Mouse (Mus musculus) forebrain, embryonic 14.5 days (tissue): ENCODE measurements at regions not wholly inside any gene's neighbourhood (a gene's known extent, or its start where the extent isn't known, plus 50 kb on each side); places are given as distances from the start of the nearest gene placed in this dataset.

Experiments
- ATAC-seq: fragments of 200-750 bp; cut with Nextera tagmentation; 2 replicates; pipeline ENCODE4 v1.8.0; 2017; ENCODE audit warnings: mild to moderate bottlenecking, moderate library complexity
- DNase-seq: peaks from one replicate; pipeline ENCODE4 v3.0.0-alpha.2; 2015; ENCODE audit warnings: low spot score
- H3K27ac ChIP-seq: fragments of 300-500 bp; sonication (generic); 2 replicates; pipeline ENCODE4 v1.5.1; 2014; ENCODE audit warnings: low read depth, mild to moderate bottlenecking, control low read depth, low read length, moderate library complexity
- H3K27me3 ChIP-seq: fragments of 300-500 bp; sonication (generic); replicated peaks from 2 replicates; pipeline ENCODE4 v1.6.1; 2014; ENCODE audit warnings: low read length, control low read depth, mixed read lengths; ENCODE audit not compliant: control insufficient read depth, insufficient read depth
- H3K36me3 ChIP-seq: fragments of 300-500 bp; sonication (generic); 2 replicates; pipeline ENCODE4 v1.6.1; 2014; ENCODE audit warnings: low read length, control low read depth; ENCODE audit not compliant: control insufficient read depth, insufficient read depth
- H3K4me1 ChIP-seq: fragments of 300-500 bp; sonication (generic); 2 replicates; pipeline ENCODE4 v1.6.1; 2014; ENCODE audit warnings: antibody characterized with exemption, low read length, control low read depth; ENCODE audit not compliant: control insufficient read depth, insufficient read depth
- H3K4me2 ChIP-seq: fragments of 300-500 bp; sonication (generic); 2 replicates; pipeline ENCODE4 v1.6.1; 2014; ENCODE audit warnings: mild to moderate bottlenecking, control low read depth, low read length
- H3K4me3 ChIP-seq: fragments of 300-500 bp; sonication (generic); 2 replicates; pipeline ENCODE4 v1.5.1; 2014; ENCODE audit warnings: low read depth, low read length, control low read depth
- H3K9ac ChIP-seq: fragments of 300-500 bp; sonication (generic); 2 replicates; pipeline ENCODE4 v1.6.1; 2014; ENCODE audit warnings: mild to moderate bottlenecking, low read length, control low read depth, moderate library complexity
- H3K9me3 ChIP-seq: fragments of 300-500 bp; sonication (generic); replicated peaks from 2 replicates; pipeline ENCODE4 v1.6.1; 2016; ENCODE audit warnings: low read length, control low read depth, mixed read lengths; ENCODE audit not compliant: control insufficient read depth
- WGBS: fragments of 180-500 bp; shearing (Covaris S2); extraction: QIAGEN DNeasy Blood & Tissue Kit; methylation state at CpG from one replicate; pipeline ENCODE4 v1.1.7; 2014; 5-methylcytosine and 5-hydroxymethylcytosine counted together

- 84% methylated on average over 5 of the region's 5 CpGs for WGBS
These were observed 52.1 kb upstream of the Hmcn1 start for GRCm38 (mm10) chr1:151045334-151045733.

GRCm38 (mm10) chr1:151046626-151047025 lies 53.4 kb upstream of the Hmcn1 start:
- Histone ChIP-seq H3K4me3 (no peak overlapping the region), H3K4me2 (no peak overlapping the region), H3K9me3 (no peaks in the 10 kb centered on the region), H3K4me1 (no peaks in the 10 kb centered on the region), H3K36me3 (no peaks in the 10 kb centered on the region), H3K27me3 (no peaks in the 10 kb centered on the region), H3K27ac (no peak overlapping the region), H3K9ac (no peak overlapping the region)
- WGBS, result 30% methylated on average over 7 of the region's 7 CpGs
- DNase-seq (no peak), ATAC-seq (no peak)

More at GRCm38 (mm10) chr1:151045334-151045733, 52.1 kb upstream of the Hmcn1 start:
- Histone ChIP-seq H3K9ac (no peak overlapping the region), H3K9me3 (no peaks in the 10 kb centered on the region), H3K27ac (no peak overlapping the region), H3K4me3 (no peak overlapping the region), H3K27me3 (no peaks in the 10 kb centered on the region), H3K36me3 (no peaks in the 10 kb centered on the region), H3K4me2 (no peak overlapping the region), H3K4me1 (no peaks in the 10 kb centered on the region)
- ATAC-seq (no peak), DNase-seq (no peak)

GRCm38 (mm10) chr1:151049726-151050506 lies 56.7 kb upstream of the Hmcn1 start:
- Histone ChIP-seq H3K27ac (no peak overlapping the region), H3K36me3 (no peaks in the 10 kb centered on the region), H3K4me3 (no peak overlapping the region), H3K4me1 (no peaks in the 10 kb centered on the region), H3K27me3 (no peaks in the 10 kb centered on the region), H3K4me2 (no peak overlapping the region), H3K9ac (no peak overlapping the region), H3K9me3 (no peaks in the 10 kb centered on the region)
- WGBS, result 79% methylated on average over 19 of the region's 19 CpGs
- DNase-seq (no peak), ATAC-seq (no peak)

GRCm38 (mm10) chr1:151050507-151050816 lies 57.2 kb upstream of the Hmcn1 start:
- no peaks in the 10 kb centered on the region for H3K36me3 ChIP-seq
- no peak overlapping the region for H3K4me3 ChIP-seq
- H3K27me3 ChIP-seq, result no peaks in the 10 kb centered on the region
- H3K9ac ChIP-seq, result no peak overlapping the region
- no peak overlapping the region for H3K4me2 ChIP-seq
- H3K27ac ChIP-seq, result no peak overlapping the region
- ATAC-seq, result no peak
- WGBS, result 97% methylated on average over 3 of the region's 3 CpGs
- H3K9me3 ChIP-seq, result no peaks in the 10 kb centered on the region
- DNase-seq, result no peak
- no peaks in the 10 kb centered on the region for H3K4me1 ChIP-seq

GRCm38 (mm10) chr1:151053268-151053667 lies 60.0 kb upstream of the Hmcn1 start:
- no peaks in the 10 kb centered on the region for H3K4me1 ChIP-seq
- ATAC-seq (no peak), DNase-seq (no peak)
- H3K36me3 ChIP-seq, result no peaks in the 10 kb centered on the region
- no peaks in the 10 kb centered on the region for H3K9me3 ChIP-seq
- H3K4me2 ChIP-seq, result no peak overlapping the region
- H3K27ac ChIP-seq, result no peak overlapping the region
- no peaks in the 10 kb centered on the region for H3K27me3 ChIP-seq
- H3K9ac ChIP-seq, result no peak overlapping the region
- WGBS, result 28% methylated on average over 5 of the region's 5 CpGs
- no peak overlapping the region for H3K4me3 ChIP-seq

- H3K27ac ChIP-seq, result no peak overlapping the region
- no peaks in the 10 kb centered on the region for H3K36me3 ChIP-seq
- no peaks in the 10 kb centered on the region for H3K27me3 ChIP-seq
- H3K4me3 ChIP-seq, result no peak overlapping the region
- 87% methylated on average over 6 of the region's 6 CpGs for WGBS
- no peak overlapping the region for H3K9ac ChIP-seq
- H3K4me1 ChIP-seq, result no peaks in the 10 kb centered on the region
- H3K4me2 ChIP-seq, result no peak overlapping the region
- ATAC-seq (no peak), DNase-seq (no peak)
- H3K9me3 ChIP-seq, result no peaks in the 10 kb centered on the region
These were observed 62.2 kb upstream of the Hmcn1 start for GRCm38 (mm10) chr1:151055396-151055795.

GRCm38 (mm10) chr1:151059546-151060136 lies 66.4 kb upstream of the Hmcn1 start:
- H3K27me3 ChIP-seq, result no peaks in the 10 kb centered on the region
- no peak overlapping the region for H3K9ac ChIP-seq
- DNase-seq, result no peak
- H3K36me3 ChIP-seq, result no peaks in the 10 kb centered on the region
- whole genome bisulfite sequencing, result 92% methylated on average over 4 of the region's 4 CpGs
- no peak overlapping the region for H3K27ac ChIP-seq
- no peak for ATAC-seq
- H3K4me3 ChIP-seq, result no peak overlapping the region
- no peaks in the 10 kb centered on the region for H3K9me3 ChIP-seq
- no peaks in the 10 kb centered on the region for H3K4me1 ChIP-seq
- no peak overlapping the region for H3K4me2 ChIP-seq

GRCm38 (mm10) chr1:151065090-151065567 lies 71.9 kb upstream of the Hmcn1 start:
- Histone ChIP-seq H3K27ac (no peak overlapping the region), H3K36me3 (no peaks in the 10 kb centered on the region), H3K4me1 (no peaks in the 10 kb centered on the region), H3K27me3 (no peaks in the 10 kb centered on the region), H3K4me3 (no peak overlapping the region), H3K9ac (no peak overlapping the region), H3K4me2 (no peak overlapping the region), H3K9me3 (no peaks in the 10 kb centered on the region)
- WGBS, result 85% methylated on average over 9 of the region's 9 CpGs
- DNase-seq (no peak), ATAC-seq (no peak)

- Histone ChIP-seq H3K9ac (no peak overlapping the region), H3K4me3 (no peak overlapping the region), H3K9me3 (no peaks in the 10 kb centered on the region), H3K4me2 (no peak overlapping the region), H3K27ac (no peak overlapping the region), H3K4me1 (no peaks in the 10 kb centered on the region), H3K27me3 (no peaks in the 10 kb centered on the region), H3K36me3 (no peaks in the 10 kb centered on the region)
- ATAC-seq (no peak), DNase-seq (no peak)
- 74% methylated on average over 15 of the region's 15 CpGs for whole genome bisulfite sequencing
These were observed 73.3 kb upstream of the Hmcn1 start for GRCm38 (mm10) chr1:151066379-151067128.
